Mouse (Mus musculus): Measurements from ENCODE around the gene Snd1. TPM values are rescaled to one million over a fixed set of nuclear protein-coding genes. Genes with fewer than 3 reads are reported as not detected.

Snd1 gene
- total RNA-seq, 1 experiment: 343 TPM

GRCm38 (mm10) chr6:28867516-28868251 lies 392.7 kb downstream of the Snd1 start:
- Histone ChIP-seq H3K27ac (ENCODE audit: insufficient read depth, low read depth, low read length, poor library complexity, severe bottlenecking) (no peak overlapping the region), H3K36me3 (ENCODE audit: control insufficient read depth, insufficient read depth, low read length, poor library complexity, severe bottlenecking) (no peaks in the 10 kb centered on the region), H3K4me3 (ENCODE audit: insufficient read depth in 1 of 2, low read depth in 1 of 2, low read length in 2 of 2, poor library complexity in 1 of 2, severe bottlenecking in 1 of 2) (no peak overlapping the region), H3K4me1 (ENCODE audit: control insufficient read depth in 2 of 2, insufficient read depth in 2 of 2, low read length in 2 of 2, poor library complexity in 1 of 2) (no peaks in the 10 kb centered on the region), H3K9ac (ENCODE audit: insufficient read depth, low read depth, low read length, poor library complexity, severe bottlenecking) (no peak overlapping the region), H3K9me3 (ENCODE audit: control insufficient read depth, insufficient read depth, low read depth, low read length) (no peaks in the 10 kb centered on the region)
- no peak for DNase-seq (ENCODE audit: low read depth, low spot score)
- in situ Hi-C loops (cut with MboI; ENCODE audit: low sequenced_read_pairs in 2 of 2, unreplicated experiment in 2 of 2): no loop called here
- no peak for TF ChIP-seq MAFK (IDR thresholded peaks at IDR 0.05; ENCODE audit: insufficient read depth, low read depth, low read length)
- no peak for TF ChIP-seq ZC3H11A (IDR thresholded peaks at IDR 0.05; ENCODE audit: borderline replicate concordance, low read depth, low read length)

- no peaks in the 10 kb centered on the region for H3K9me3 ChIP-seq (ENCODE audit: control insufficient read depth, insufficient read depth, low read depth, low read length)
- H3K27ac ChIP-seq (ENCODE audit: insufficient read depth, low read depth, low read length, poor library complexity, severe bottlenecking): no peak overlapping the region
- DNase-seq (ENCODE audit: low read depth, low spot score): no peak
- peaks cover 2% of the 10 kb centered on the region; the same call in 1 of the 2 replicates for H3K36me3 ChIP-seq (ENCODE audit: control insufficient read depth, insufficient read depth, low read length, poor library complexity, severe bottlenecking)
- no peak overlapping the region for H3K9ac ChIP-seq (ENCODE audit: insufficient read depth, low read depth, low read length, poor library complexity, severe bottlenecking)
- in situ Hi-C loops (cut with MboI; ENCODE audit: low sequenced_read_pairs in 2 of 2, unreplicated experiment in 2 of 2): no loop called here
- H3K4me3 ChIP-seq (ENCODE audit: insufficient read depth in 1 of 2, low read depth in 1 of 2, low read length in 2 of 2, poor library complexity in 1 of 2, severe bottlenecking in 1 of 2): no peak overlapping the region
- TF ChIP-seq ZC3H11A (IDR thresholded peaks at IDR 0.05; ENCODE audit: borderline replicate concordance, low read depth, low read length) (no peak), ZNF384 (IDR thresholded peaks at IDR 0.05; ENCODE audit: low read depth, low read length) (no peak), CHD2 (IDR thresholded peaks at IDR 0.05; ENCODE audit: low read depth, low read length) (no peak), MAFK (IDR thresholded peaks at IDR 0.05; ENCODE audit: insufficient read depth, low read depth, low read length) (no peak), HCFC1 (IDR thresholded peaks at IDR 0.05; ENCODE audit: borderline replicate concordance, insufficient read depth, low read length) (no peak)
- H3K4me1 ChIP-seq (ENCODE audit: control insufficient read depth in 2 of 2, insufficient read depth in 2 of 2, low read length in 2 of 2, poor library complexity in 1 of 2): no peaks in the 10 kb centered on the region
These were observed 396.9 kb downstream of the Snd1 start for GRCm38 (mm10) chr6:28871725-28872420.

- in situ Hi-C loops (cut with MboI; ENCODE audit: low sequenced_read_pairs in 2 of 2, unreplicated experiment in 2 of 2): no loop called here
- Histone ChIP-seq H3K4me1 (ENCODE audit: control insufficient read depth in 2 of 2, insufficient read depth in 2 of 2, low read length in 2 of 2, poor library complexity in 1 of 2) (peaks cover 0 to 2% of the 10 kb centered on the region in 2 experiments; a peak in 1 of 4 replicates), H3K9ac (ENCODE audit: insufficient read depth, low read depth, low read length, poor library complexity, severe bottlenecking) (no peak overlapping the region), H3K9me3 (ENCODE audit: control insufficient read depth, insufficient read depth, low read depth, low read length) (no peaks in the 10 kb centered on the region), H3K27ac (ENCODE audit: insufficient read depth, low read depth, low read length, poor library complexity, severe bottlenecking) (no peak overlapping the region), H3K36me3 (ENCODE audit: control insufficient read depth, insufficient read depth, low read length, poor library complexity, severe bottlenecking) (peaks cover 2% of the 10 kb centered on the region; the same call in 1 of the 2 replicates), H3K4me3 (ENCODE audit: insufficient read depth in 1 of 2, low read depth in 1 of 2, low read length in 2 of 2, poor library complexity in 1 of 2, severe bottlenecking in 1 of 2) (no peak overlapping the region)
- no peak for DNase-seq (ENCODE audit: low read depth, low spot score)
- TF ChIP-seq ZC3H11A (IDR thresholded peaks at IDR 0.05; ENCODE audit: borderline replicate concordance, low read depth, low read length) (no peak), CHD2 (IDR thresholded peaks at IDR 0.05; ENCODE audit: low read depth, low read length) (no peak), MAFK (IDR thresholded peaks at IDR 0.05; ENCODE audit: insufficient read depth, low read depth, low read length) (no peak), ZNF384 (IDR thresholded peaks at IDR 0.05; ENCODE audit: low read depth, low read length) (no peak), HCFC1 (IDR thresholded peaks at IDR 0.05; ENCODE audit: borderline replicate concordance, insufficient read depth, low read length) (no peak)
These were observed 397.5 kb downstream of the Snd1 start for GRCm38 (mm10) chr6:28872421-28872795.

GRCm38 (mm10) chr6:28874053-28874452 lies 399.1 kb downstream of the Snd1 start:
- no peak for DNase-seq (ENCODE audit: low read depth, low spot score)
- Histone ChIP-seq H3K4me3 (ENCODE audit: insufficient read depth in 1 of 2, low read depth in 1 of 2, low read length in 2 of 2, poor library complexity in 1 of 2, severe bottlenecking in 1 of 2) (no peak overlapping the region), H3K9ac (ENCODE audit: insufficient read depth, low read depth, low read length, poor library complexity, severe bottlenecking) (no peak overlapping the region), H3K27ac (ENCODE audit: insufficient read depth, low read depth, low read length, poor library complexity, severe bottlenecking) (no peak overlapping the region), H3K4me1 (ENCODE audit: control insufficient read depth in 2 of 2, insufficient read depth in 2 of 2, low read length in 2 of 2, poor library complexity in 1 of 2) (peaks cover 0 to 6% of the 10 kb centered on the region in 2 experiments; a peak in 1 of 4 replicates), H3K36me3 (ENCODE audit: control insufficient read depth, insufficient read depth, low read length, poor library complexity, severe bottlenecking) (peaks cover 2% of the 10 kb centered on the region; the same call in 1 of the 2 replicates), H3K9me3 (ENCODE audit: control insufficient read depth, insufficient read depth, low read depth, low read length) (no peaks in the 10 kb centered on the region)
- no peak for TF ChIP-seq ZC3H11A (IDR thresholded peaks at IDR 0.05; ENCODE audit: borderline replicate concordance, low read depth, low read length)
- TF ChIP-seq HCFC1 (IDR thresholded peaks at IDR 0.05; ENCODE audit: borderline replicate concordance, insufficient read depth, low read length): no peak
- TF ChIP-seq CHD2 (IDR thresholded peaks at IDR 0.05; ENCODE audit: low read depth, low read length): no peak
- no peak for TF ChIP-seq MAFK (IDR thresholded peaks at IDR 0.05; ENCODE audit: insufficient read depth, low read depth, low read length)
- TF ChIP-seq ZNF384 (IDR thresholded peaks at IDR 0.05; ENCODE audit: low read depth, low read length): no peak
- in situ Hi-C loops (cut with MboI; ENCODE audit: low sequenced_read_pairs in 2 of 2, unreplicated experiment in 2 of 2): no loop called here
